Mouse (Mus musculus): ENCODE data around the gene Mapk1. TPM values are rescaled to one million over a fixed set of nuclear protein-coding genes. Genes with fewer than 3 reads are reported as not detected.

Mapk1 gene
- polyA plus RNA-seq, 1 experiment from 2014 or later, result 110 TPM

DNA sequence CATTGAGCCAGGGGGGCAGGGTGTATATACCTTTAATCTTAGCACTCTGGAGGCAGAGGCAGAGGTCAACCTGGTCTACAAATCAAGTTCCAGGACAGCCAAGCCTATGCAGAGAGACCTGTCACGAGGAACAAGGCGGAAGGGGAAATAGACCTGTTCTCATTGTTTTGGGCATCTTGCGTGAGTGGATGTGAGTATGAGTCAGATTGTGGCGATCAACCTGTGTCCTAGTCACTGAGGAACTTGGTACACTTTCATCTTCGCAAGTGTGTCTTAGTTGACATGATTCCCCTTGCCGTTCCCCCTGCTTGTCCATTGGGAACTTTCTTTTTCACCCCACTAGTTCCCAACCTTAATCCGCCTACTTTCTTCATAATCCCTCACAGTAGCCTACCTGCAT is 26.9 kb downstream of the Mapk1 start:
- Histone ChIP-seq H3K9me3 (ENCODE audit: low read length) (no peaks in the 10 kb centered on the region), H3K27ac (ENCODE audit: low read length) (no peak overlapping the region), H3K4me3 (ENCODE audit: low read depth, low read length) (no peak overlapping the region), H3K4me2 (replicated peaks; ENCODE audit: low read depth, low read length) (no peak overlapping the region), H3K27me3 (replicated peaks; ENCODE audit: insufficient read depth, low read length) (no peaks in the 10 kb centered on the region), H3K36me3 (ENCODE audit: insufficient read depth, low read length) (no peaks in the 10 kb centered on the region), H3K9ac (replicated peaks; ENCODE audit: low read depth) (no peak overlapping the region), H3K4me1 (ENCODE audit: insufficient read depth, low read depth, low read length) (no peaks in the 10 kb centered on the region)
- no peak for ATAC-seq
- DNase-seq (ENCODE audit: low spot score), result no peak
- TF ChIP-seq EP300 (IDR thresholded peaks at IDR 0.05), result no peak
- TF ChIP-seq CTCF (IDR thresholded peaks at IDR 0.05), result no peak
- 95% methylated on average over 7 of the region's 7 CpGs for WGBS

DNA sequence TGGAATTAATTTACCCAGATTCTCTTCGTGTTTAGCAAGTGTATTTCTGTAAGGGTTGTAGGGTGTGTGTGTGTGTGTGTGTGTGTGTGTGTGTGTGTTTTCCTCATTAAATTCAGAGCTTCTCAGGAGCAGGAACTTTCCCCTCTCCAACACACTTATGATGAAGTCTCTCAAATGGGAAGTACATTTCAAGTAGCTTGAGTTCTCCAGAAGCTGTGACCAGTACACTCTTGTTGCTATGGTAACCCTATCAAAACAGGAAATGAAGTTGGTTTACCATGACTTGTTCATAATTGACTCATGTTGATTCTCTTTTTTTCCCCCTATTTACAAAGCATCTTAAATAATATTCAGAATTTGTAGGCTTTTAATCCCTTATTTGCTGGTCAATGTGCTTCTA is 29.4 kb downstream of the Mapk1 start:
- H3K4me3 ChIP-seq (ENCODE audit: low read depth, low read length), result no peak overlapping the region
- WGBS, result 54% methylated on average over 1 of the region's 1 CpGs
- ATAC-seq (peak; percentile 95), DNase-seq (ENCODE audit: low spot score) (peak; percentile 90)
- no peak overlapping the region for H3K9ac ChIP-seq (replicated peaks; ENCODE audit: low read depth)
- no peaks in the 10 kb centered on the region for H3K9me3 ChIP-seq (ENCODE audit: low read length)
- no peak overlapping the region for H3K4me2 ChIP-seq (replicated peaks; ENCODE audit: low read depth, low read length)
- H3K36me3 ChIP-seq (ENCODE audit: insufficient read depth, low read length), result no peaks in the 10 kb centered on the region
- no peaks in the 10 kb centered on the region for H3K4me1 ChIP-seq (ENCODE audit: insufficient read depth, low read depth, low read length)
- TF ChIP-seq CTCF (IDR thresholded peaks at IDR 0.05), result no peak
- TF ChIP-seq EP300 (IDR thresholded peaks at IDR 0.05), result peak; percentile 65
- H3K27ac ChIP-seq (ENCODE audit: low read length), result no peak overlapping the region
- no peaks in the 10 kb centered on the region for H3K27me3 ChIP-seq (replicated peaks; ENCODE audit: insufficient read depth, low read length)

DNA sequence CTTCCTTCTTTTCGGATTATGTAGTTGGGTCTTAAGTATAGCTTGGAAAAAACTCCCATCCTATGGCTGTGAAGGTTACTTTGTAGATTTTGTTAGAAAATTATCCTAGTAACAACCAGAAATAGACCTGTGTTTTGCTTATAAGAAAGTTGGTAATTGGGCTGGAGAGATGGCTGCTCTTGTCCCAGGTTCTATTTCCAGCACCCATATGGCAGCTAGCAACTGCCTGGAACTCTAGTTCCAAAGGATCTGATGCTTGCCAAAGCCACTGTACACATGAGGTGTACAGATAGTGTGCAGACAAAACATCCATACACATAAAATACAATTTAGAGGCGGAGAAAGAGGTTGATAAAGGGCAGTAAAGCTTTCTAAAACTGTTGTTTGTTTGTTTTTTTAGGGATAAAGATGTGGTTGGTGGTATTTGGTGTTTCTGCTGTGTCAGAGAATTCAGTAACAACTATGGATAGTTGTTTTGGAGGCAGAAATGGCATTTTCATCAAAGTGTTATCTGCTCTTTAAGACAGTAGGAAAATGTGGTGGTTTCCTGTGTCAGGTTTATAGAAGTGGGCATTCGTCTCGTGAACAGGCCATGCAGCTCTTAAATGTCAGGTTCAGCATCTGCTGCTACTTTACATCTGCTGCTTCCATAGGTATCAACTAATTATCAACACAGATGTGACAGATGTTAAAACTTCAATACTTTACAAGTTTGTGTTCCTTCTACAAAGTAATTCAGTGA is 32.1 kb downstream of the Mapk1 start:
- no peak for DNase-seq (ENCODE audit: low spot score)
- WGBS, result 86% methylated on average over 4 of the region's 4 CpGs

GRCm38 (mm10) chr16:17015853-17016230 is 32.7 kb downstream of the Mapk1 start:
- Histone ChIP-seq H3K9me3 (ENCODE audit: low read length) (no peaks in the 10 kb centered on the region), H3K27ac (ENCODE audit: low read length) (no peak overlapping the region), H3K4me3 (ENCODE audit: low read depth, low read length) (no peak overlapping the region), H3K36me3 (ENCODE audit: insufficient read depth, low read length) (peaks cover 8% of the 10 kb centered on the region; the same call in 1 of the 2 replicates), H3K4me1 (ENCODE audit: insufficient read depth, low read depth, low read length) (no peaks in the 10 kb centered on the region), H3K9ac (replicated peaks; ENCODE audit: low read depth) (no peak overlapping the region), H3K4me2 (replicated peaks; ENCODE audit: low read depth, low read length) (no peak overlapping the region), H3K27me3 (replicated peaks; ENCODE audit: insufficient read depth, low read length) (no peaks in the 10 kb centered on the region)
- ATAC-seq (no peak), DNase-seq (ENCODE audit: low spot score) (no peak)
- WGBS, result 85% methylated on average over 3 of the region's 3 CpGs
- TF ChIP-seq EP300 (IDR thresholded peaks at IDR 0.05) (no peak), CTCF (IDR thresholded peaks at IDR 0.05) (no peak)

More for the DNA sequence above, 32.1 kb downstream of the Mapk1 start:
- Histone ChIP-seq H3K27ac (ENCODE audit: low read length) (no peak overlapping the region), H3K36me3 (ENCODE audit: insufficient read depth, low read length) (peaks cover 8% of the 10 kb centered on the region; the same call in 1 of the 2 replicates), H3K27me3 (replicated peaks; ENCODE audit: insufficient read depth, low read length) (no peaks in the 10 kb centered on the region), H3K4me1 (ENCODE audit: insufficient read depth, low read depth, low read length) (no peaks in the 10 kb centered on the region), H3K9me3 (ENCODE audit: low read length) (no peaks in the 10 kb centered on the region), H3K9ac (replicated peaks; ENCODE audit: low read depth) (no peak overlapping the region), H3K4me3 (ENCODE audit: low read depth, low read length) (no peak overlapping the region), H3K4me2 (replicated peaks; ENCODE audit: low read depth, low read length) (no peak overlapping the region)
- ATAC-seq, result no peak
- no peak for TF ChIP-seq CTCF (IDR thresholded peaks at IDR 0.05)

- no peak overlapping the region for H3K4me2 ChIP-seq (replicated peaks; ENCODE audit: low read depth, low read length)
- ATAC-seq (no peak), DNase-seq (ENCODE audit: low spot score) (no peak)
- no peaks in the 10 kb centered on the region for H3K4me1 ChIP-seq (ENCODE audit: insufficient read depth, low read depth, low read length)
- H3K9ac ChIP-seq (replicated peaks; ENCODE audit: low read depth), result no peak overlapping the region
- WGBS, result 60% methylated on average over 6 of the region's 6 CpGs
- H3K4me3 ChIP-seq (ENCODE audit: low read depth, low read length), result no peak overlapping the region
- no peak overlapping the region for H3K27ac ChIP-seq (ENCODE audit: low read length)
- TF ChIP-seq CTCF (IDR thresholded peaks at IDR 0.05), result no peak
- no peak for TF ChIP-seq EP300 (IDR thresholded peaks at IDR 0.05)
- H3K9me3 ChIP-seq (ENCODE audit: low read length), result no peaks in the 10 kb centered on the region
- H3K27me3 ChIP-seq (replicated peaks; ENCODE audit: insufficient read depth, low read length), result no peaks in the 10 kb centered on the region
- H3K36me3 ChIP-seq (ENCODE audit: insufficient read depth, low read length), result peaks cover 9% of the 10 kb centered on the region; the same call in 1 of the 2 replicates
Measured at GRCm38 (mm10) chr16:17018071-17018470, 34.9 kb downstream of the Mapk1 start.

DNA sequence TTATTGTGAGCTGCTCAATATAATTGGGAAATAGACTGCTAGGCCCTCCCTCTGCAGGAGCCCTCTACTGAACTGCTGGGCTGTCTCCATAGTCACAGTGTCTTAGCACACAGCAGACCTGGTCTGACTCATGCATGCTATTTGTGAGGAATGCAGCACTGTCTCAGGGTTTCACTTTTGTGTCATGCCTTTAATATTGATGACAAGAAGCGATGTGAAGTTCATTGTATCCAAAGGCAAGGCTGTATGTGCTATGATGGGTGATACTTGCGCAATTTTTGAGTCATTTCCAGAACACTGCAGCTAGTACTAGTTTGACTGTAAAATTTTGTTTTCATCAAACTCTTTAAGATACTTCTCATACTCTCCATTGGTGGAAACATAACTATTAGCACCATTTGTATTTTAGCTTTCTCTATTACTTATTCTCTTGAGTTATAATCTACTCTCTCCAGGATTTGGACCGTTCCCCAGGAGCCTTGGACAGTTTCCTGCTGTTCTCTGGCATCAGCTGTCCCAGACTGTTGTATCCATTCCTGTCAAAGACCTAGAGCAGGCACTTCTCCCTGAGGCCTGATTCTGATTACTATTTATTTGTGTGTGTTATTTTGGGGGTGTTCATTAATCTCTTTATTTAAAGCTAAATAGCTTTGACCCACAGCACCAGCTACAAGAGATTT is 41.4 kb downstream of the Mapk1 start:
- H3K4me2 ChIP-seq (replicated peaks; ENCODE audit: low read depth, low read length), result no peak overlapping the region
- peak; percentile 84 for ATAC-seq
- H3K36me3 ChIP-seq (ENCODE audit: insufficient read depth, low read length), result peaks cover 14% of the 10 kb centered on the region

More for the DNA sequence above, 41.4 kb downstream of the Mapk1 start:
- WGBS, result 62% methylated on average over 3 of the region's 3 CpGs
- no peak for TF ChIP-seq CTCF (IDR thresholded peaks at IDR 0.05)
- TF ChIP-seq EP300 (IDR thresholded peaks at IDR 0.05), result no peak
- no peak overlapping the region for H3K4me3 ChIP-seq (ENCODE audit: low read depth, low read length)
- no peaks in the 10 kb centered on the region for H3K27me3 ChIP-seq (replicated peaks; ENCODE audit: insufficient read depth, low read length)
- H3K27ac ChIP-seq (ENCODE audit: low read length), result no peak overlapping the region
- H3K9ac ChIP-seq (replicated peaks; ENCODE audit: low read depth), result no peak overlapping the region
- peak; percentile 57 for DNase-seq (ENCODE audit: low spot score)
- no peaks in the 10 kb centered on the region for H3K4me1 ChIP-seq (ENCODE audit: insufficient read depth, low read depth, low read length)
- no peaks in the 10 kb centered on the region for H3K9me3 ChIP-seq (ENCODE audit: low read length)

Data from lung, postnatal 0 days (tissue).